Mouse (Mus musculus): ENCODE measurements around the gene Csk. TPM values are rescaled to one million over a fixed set of nuclear protein-coding genes. Genes with fewer than 3 reads are reported as not detected.
A peak's percentile ranks its signal among the peaks of the same experiment; 100 is the strongest.

Gene Csk
- polyA plus RNA-seq, 1 experiment from 2014 or later, result 117 TPM

DNA sequence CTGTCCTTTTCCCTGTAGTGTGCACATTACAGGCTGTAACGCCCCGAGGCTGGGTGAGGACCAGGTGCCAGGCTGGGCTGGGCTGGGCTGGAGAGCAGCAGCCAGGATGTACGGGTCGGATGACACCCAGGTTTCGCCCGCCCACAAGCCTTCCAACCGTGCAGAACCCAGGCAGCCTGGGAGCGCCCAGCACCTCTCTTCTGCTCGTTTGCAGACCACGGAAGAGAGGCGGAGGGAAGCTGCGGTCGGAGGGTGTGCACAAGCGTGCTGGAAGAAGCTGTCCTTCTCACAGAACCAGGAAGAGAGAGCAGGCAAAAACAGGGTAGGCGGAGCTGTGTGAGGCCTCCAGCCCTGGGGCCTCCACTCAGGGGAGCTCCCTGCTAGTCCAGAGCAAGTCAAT lies 13.0 kb downstream of the Csk start:
- ChIA-PET CTCF (interaction anchor here (1.1 to 1.5 kb wide), 2 partner anchors 20 to 50 kb away, joined by 3 to 6 read pairs; no protein-coding TSS in a partner anchor), POLR2A (interaction anchor here (0.8 kb wide), 1 partner anchor 11 kb away, joined by 3 read pairs; no protein-coding TSS in a partner anchor)
- peak; percentile 38 for ATAC-seq
- no peak for DNase-seq (ENCODE audit: low read depth, low spot score)
- TF ChIP-seq CTCF (IDR thresholded peaks at IDR 0.05), result no peak
- no peaks in the 10 kb centered on the region for H3K27me3 ChIP-seq
- in situ Hi-C loops (cut with MboI; ENCODE audit: low pct_unique_long_range_greater_than_20kb), result loop anchor here (5.0 kb wide), 1 partner anchor 118 kb away; the partner anchor contains the start of gene Cox5a

DNA sequence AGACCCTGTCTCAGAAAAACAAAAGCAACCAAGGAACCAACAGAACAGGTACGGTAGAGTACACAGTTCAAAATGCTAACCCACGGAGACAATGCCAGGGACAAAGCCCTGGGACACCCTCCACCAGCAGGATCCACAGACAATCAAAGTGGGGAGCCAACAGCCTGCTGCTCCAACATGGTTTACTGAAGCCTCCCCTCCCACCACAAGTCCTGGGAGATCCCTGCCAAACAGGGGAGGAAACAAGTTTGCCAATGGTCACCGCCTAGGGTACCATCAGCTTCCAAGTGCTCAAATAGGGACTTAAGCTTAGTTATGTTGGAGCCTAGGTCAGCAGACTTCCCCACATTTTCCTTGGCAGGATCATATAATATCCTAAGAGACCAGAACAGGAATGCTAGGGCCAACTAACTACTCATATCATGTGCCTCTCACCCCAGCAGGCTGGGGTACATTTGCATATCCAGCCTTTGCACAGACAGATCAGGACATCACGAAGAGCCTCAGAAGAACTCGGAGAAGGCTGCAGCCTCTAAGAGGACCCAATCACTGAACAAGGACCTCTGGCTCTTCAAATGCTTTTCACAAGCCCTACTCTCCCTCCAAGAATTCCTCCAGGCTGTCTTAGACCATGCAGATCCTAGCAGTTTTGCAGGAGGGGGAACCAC lies 13.6 kb downstream of the Csk start:
- H3K27me3 ChIP-seq, result no peaks in the 10 kb centered on the region
- ChIA-PET CTCF (interaction anchor here (1.1 to 2.2 kb wide), 3 partner anchors 10 to 49 kb away, joined by 3 to 8 read pairs (median 6); no protein-coding TSS in a partner anchor), POLR2A (interaction anchor here (0.8 to 2.1 kb wide), 3 partner anchors 10 to 21 kb away, joined by 3 to 9 read pairs (median 3); no protein-coding TSS in a partner anchor)
- in situ Hi-C loops (cut with MboI; ENCODE audit: low pct_unique_long_range_greater_than_20kb), result loop anchor here (5.0 kb wide), 1 partner anchor 117 kb away; the partner anchor contains the start of gene Cox5a
- DNase-seq (ENCODE audit: low read depth, low spot score) (no peak), ATAC-seq (no peak)
- no peak for TF ChIP-seq CTCF (IDR thresholded peaks at IDR 0.05)

DNA sequence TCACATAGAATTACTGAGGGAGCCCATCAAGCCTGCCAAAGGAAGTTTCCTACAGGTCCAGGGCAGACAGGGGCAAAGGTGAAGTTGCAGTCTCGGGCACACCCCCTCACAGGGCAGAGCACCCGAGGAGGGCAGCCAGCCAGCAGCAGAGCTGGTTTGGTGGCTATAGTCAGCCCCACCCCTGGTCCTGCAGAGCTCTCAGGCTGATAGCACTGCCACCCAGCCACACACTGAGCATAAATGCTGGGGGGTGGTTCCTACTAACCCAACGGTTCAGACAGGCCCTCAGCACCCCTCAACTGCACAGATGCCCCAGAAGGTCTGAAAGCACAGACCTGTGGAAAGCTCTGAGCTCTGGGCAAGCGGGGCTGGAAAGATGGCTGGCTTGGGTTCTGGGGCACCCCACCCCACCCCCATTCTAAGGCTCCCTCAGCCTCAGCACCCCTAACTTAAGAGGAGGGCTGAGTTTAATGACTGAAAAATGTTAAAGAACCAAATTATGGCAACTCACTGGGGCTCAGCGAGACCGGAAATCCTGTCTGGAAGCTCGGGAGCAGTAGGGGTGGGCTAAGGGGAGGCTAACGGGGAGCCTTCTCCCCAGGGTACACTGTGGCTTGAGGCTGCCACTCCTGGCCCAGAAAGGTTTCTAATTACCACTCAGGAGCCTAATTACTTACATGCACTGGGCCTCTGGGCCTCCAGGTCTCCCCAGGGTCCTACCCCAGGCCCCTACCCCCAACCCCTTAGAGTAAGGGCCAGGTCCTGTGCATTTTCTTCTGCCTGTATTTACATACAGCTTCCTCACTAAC lies 14.6 kb downstream of the Csk start:
- ChIA-PET CTCF (interaction anchor here (1.4 to 2.2 kb wide), 3 partner anchors 9 to 48 kb away, joined by 5 to 8 read pairs (median 6); no protein-coding TSS in a partner anchor), POLR2A (interaction anchor here (0.9 to 2.1 kb wide), 2 partner anchors 9 to 20 kb away, joined by 3 to 9 read pairs; no protein-coding TSS in a partner anchor)
- ATAC-seq (no peak), DNase-seq (ENCODE audit: low read depth, low spot score) (no peak)
- in situ Hi-C loops (cut with MboI; ENCODE audit: low pct_unique_long_range_greater_than_20kb), result no loop called here
- H3K27me3 ChIP-seq, result no peaks in the 10 kb centered on the region
- TF ChIP-seq CTCF (IDR thresholded peaks at IDR 0.05), result no peak

DNA sequence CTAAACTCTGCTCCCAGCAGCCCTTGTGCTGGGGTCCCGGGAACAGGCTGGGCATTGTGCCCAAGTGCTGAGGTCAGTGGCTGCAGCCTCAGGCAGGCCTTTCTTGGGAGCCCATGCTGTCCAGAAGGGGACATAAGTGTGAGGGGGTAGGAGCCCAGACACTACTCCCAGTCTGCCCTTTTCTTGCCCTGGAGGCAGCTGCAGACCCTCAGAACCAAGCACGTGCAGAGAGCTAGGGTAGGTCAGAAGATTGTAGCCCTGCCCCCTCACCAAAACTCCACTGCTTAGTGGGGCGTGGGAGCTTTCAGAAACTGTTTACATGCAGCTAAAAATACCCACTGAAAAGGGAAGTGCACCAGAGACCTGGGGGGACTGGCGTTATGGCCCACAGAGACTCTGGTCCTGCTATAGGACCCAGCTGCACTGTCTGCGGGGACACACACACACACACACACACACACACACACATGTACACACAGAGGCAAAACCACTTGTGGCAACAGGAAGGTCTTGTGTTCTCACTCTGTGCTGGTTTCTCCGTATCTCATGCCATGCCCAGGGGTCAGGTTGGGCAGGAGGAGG lies 15.6 kb downstream of the Csk start:
- POLR2A ChIA-PET, result interaction anchor here (2.1 kb wide), 1 partner anchor 8 kb away, joined by 9 read pairs; no protein-coding TSS in a partner anchor
- CTCF ChIA-PET, result interaction anchor here (0.7 to 2.2 kb wide), 4 partner anchors 8 to 22 kb away, joined by 3 to 8 read pairs (median 4); no protein-coding TSS in a partner anchor
- in situ Hi-C loops (cut with MboI; ENCODE audit: low pct_unique_long_range_greater_than_20kb), result no loop called here
- ATAC-seq (no peak), DNase-seq (ENCODE audit: low read depth, low spot score) (no peak)
- no peaks in the 10 kb centered on the region for H3K27me3 ChIP-seq
- no peak for TF ChIP-seq CTCF (IDR thresholded peaks at IDR 0.05)

DNA sequence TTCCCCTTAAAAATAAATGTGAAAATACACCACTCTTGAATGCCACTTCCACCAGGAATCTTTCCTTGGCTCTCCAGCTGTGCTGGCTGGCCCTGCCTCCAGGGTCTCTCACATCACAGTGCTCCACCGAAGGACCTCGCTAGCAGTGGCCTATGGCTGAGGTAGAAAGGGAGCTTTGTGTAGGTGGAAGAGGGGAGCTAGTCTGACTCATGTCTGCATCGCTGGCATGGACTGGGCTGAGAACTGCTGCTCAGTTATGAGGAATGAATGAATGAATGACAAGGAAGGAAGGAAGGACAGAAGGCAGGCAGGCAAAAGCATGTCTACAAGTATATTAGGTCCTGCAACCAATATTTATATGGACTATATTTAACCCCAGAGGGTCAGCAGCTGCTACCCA lies 16.2 kb downstream of the Csk start:
- POLR2A ChIA-PET, result no interaction called here
- CTCF ChIA-PET, result interaction anchor here (0.7 to 2.2 kb wide), 4 partner anchors 8 to 22 kb away, joined by 3 to 8 read pairs (median 4); no protein-coding TSS in a partner anchor
- in situ Hi-C loops (cut with MboI; ENCODE audit: low pct_unique_long_range_greater_than_20kb), result no loop called here
- no peak for ATAC-seq
- TF ChIP-seq CTCF (IDR thresholded peaks at IDR 0.05), result no peak
- H3K27me3 ChIP-seq, result no peaks in the 10 kb centered on the region
- DNase-seq (ENCODE audit: low read depth, low spot score), result no peak

DNA sequence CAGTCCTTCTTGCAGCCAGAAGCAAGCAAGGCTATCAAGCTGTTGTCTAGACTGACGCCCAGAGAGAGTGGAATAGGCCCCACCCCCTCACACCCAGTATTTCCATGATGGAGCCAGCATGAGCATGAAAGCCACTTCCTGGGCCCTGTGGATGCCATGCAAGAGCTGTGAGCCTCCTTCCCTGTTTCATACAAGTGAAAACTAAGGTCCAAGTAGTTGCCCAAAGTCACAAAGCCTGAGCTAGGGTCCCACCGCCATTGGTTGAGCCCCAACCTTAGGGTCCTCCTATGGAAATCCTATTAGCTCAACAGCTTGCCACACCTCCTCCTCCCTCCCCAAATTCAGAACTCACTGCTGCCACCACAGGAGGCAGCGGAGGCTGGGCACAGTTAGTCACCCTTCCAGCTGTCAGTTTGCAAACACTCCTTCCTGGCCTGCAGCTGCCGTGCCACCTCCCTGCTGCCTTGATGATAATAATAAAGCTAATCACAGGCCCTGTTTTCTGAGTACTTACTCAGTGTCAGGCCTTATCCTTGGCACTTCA lies 19.9 kb downstream of the Csk start:
- no peak for TF ChIP-seq CTCF (IDR thresholded peaks at IDR 0.05)
- no peak for ATAC-seq
- H3K27me3 ChIP-seq, result no peaks in the 10 kb centered on the region
- ChIA-PET POLR2A (no interaction called here), CTCF (interaction anchor here (0.6 to 1.4 kb wide), 4 partner anchors 12 to 42 kb away, joined by 3 to 4 read pairs (median 3); no protein-coding TSS in a partner anchor)
- no peak for DNase-seq (ENCODE audit: low read depth, low spot score)
- in situ Hi-C loops (cut with MboI; ENCODE audit: low pct_unique_long_range_greater_than_20kb), result no loop called here

DNA sequence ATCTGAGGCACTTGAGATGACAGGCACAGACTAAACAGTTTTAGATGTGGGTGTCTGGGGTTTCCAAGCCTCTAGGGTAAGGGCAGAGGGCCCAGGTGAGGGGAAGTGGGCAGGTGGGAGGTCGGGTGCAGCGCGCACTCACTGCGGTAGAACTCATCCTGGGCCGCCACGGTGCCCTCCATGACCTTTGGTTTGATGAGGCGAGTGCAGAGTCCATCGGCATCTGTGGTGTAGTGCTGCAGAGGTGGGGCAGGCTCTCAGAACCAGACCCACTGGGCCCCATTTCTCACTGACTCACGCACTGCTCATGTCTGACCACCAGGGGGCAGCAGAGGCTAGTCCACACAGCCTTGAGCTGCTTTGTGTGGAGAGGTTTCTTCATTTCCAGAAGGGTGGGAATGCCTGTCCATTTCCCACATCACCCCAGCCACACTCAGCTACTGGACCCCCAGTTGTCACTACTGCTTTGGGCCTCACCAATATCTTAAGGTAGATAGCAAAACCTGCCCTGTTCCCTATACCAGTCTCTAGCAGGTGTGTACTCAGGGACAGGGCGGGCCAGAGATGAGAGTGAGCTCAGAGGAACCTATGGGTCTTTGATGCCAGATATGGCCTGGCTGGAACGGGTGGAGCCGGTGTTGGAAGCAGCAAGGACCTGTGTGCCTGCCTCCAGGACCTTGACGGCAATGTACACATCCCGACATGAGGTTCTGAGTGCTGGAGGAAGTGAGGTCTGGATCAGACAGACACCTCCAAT lies 24.1 kb downstream of the Csk start:
- DNase-seq (ENCODE audit: low read depth, low spot score), result no peak
- no peaks in the 10 kb centered on the region for H3K27me3 ChIP-seq
- ATAC-seq, result no peak
- in situ Hi-C loops (cut with MboI; ENCODE audit: low pct_unique_long_range_greater_than_20kb), result no loop called here
- CTCF ChIA-PET, result interaction anchor here (0.6 to 2.3 kb wide), 12 partner anchors 8 to 88 kb away, joined by 3 to 9 read pairs (median 4); partner anchors contain the start of gene Csk
- TF ChIP-seq CTCF (IDR thresholded peaks at IDR 0.05), result no peak
- POLR2A ChIA-PET, result interaction anchor here (1.0 to 2.3 kb wide), 4 partner anchors 10 to 26 kb away, joined by 3 to 9 read pairs (median 3); no protein-coding TSS in a partner anchor

DNA sequence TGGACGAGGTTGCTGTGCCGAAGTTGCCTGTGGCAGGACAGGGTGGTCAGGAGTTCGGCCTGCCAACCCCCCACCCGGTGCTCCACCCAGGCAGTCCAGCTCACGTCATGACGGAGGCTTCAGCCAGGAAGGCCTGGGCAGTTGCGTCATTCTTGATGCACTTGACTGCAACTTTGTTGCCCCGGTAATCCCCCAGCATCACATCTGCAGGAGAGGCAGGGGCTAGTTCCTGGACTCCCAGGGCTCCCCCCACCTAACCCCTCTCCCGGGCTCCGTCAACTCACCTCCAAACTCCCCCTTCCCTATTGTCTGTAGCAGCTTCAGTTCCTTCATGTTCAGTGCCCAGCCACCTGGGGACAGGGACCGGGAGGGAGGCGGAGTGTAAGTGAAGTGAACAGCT lies 24.7 kb downstream of the Csk start:
- ChIA-PET CTCF (interaction anchor here (0.7 to 2.3 kb wide), 7 partner anchors 8 to 37 kb away, joined by 3 to 9 read pairs (median 4); no protein-coding TSS in a partner anchor), POLR2A (interaction anchor here (1.0 to 2.3 kb wide), 3 partner anchors 10 to 26 kb away, joined by 3 to 9 read pairs (median 3); no protein-coding TSS in a partner anchor)
- DNase-seq (ENCODE audit: low read depth, low spot score), result no peak
- in situ Hi-C loops (cut with MboI; ENCODE audit: low pct_unique_long_range_greater_than_20kb), result no loop called here
- ATAC-seq, result no peak
- H3K27me3 ChIP-seq, result no peaks in the 10 kb centered on the region
- no peak for TF ChIP-seq CTCF (IDR thresholded peaks at IDR 0.05)

DNA sequence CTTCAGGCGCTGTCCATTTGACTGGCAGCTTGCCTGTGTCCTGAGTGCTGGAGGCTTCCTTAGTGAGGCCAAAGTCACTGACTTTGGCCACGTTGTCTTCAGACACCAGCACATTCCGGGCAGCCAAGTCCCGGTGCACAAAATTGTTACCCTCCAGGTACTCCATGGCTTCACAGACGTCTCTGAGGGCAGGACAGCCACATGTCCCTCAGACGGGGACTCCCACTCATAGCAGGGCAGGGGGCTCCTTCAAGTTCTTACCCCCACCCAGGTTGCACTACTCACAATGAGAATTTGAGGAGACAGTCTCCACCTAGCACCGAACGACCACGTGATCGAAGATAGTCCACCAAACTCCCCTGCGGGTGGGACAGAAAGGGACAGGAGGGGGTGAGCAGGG lies 25.5 kb downstream of the Csk start:
- in situ Hi-C loops (cut with MboI; ENCODE audit: low pct_unique_long_range_greater_than_20kb), result no loop called here
- ATAC-seq, result no peak

More for the DNA sequence above, 25.5 kb downstream of the Csk start:
- CTCF ChIA-PET, result interaction anchor here (1.9 kb wide), 1 partner anchor 28 kb away, joined by 9 read pairs; no protein-coding TSS in a partner anchor
- no peaks in the 10 kb centered on the region for H3K27me3 ChIP-seq
- no peak for DNase-seq (ENCODE audit: low read depth, low spot score)
- POLR2A ChIA-PET, result no interaction called here
- TF ChIP-seq CTCF (IDR thresholded peaks at IDR 0.05), result no peak
